Mouse (Mus musculus) lung, postnatal 0 days (tissue): ENCODE measurements around the gene Phka1.

ENCODE experiments used
- CTCF ChIP-seq: IDR thresholded peaks from 2 replicates; pipeline ENCODE4 v1.5.1; 2016; ENCODE audit warnings: antibody characterized with exemption, mild to moderate bottlenecking
- EP300 ChIP-seq: IDR thresholded peaks from 2 replicates; pipeline ENCODE4 v1.6.1; 2016; ENCODE audit warnings: antibody characterized with exemption, mild to moderate bottlenecking, control low read depth

- TF ChIP-seq CTCF: no peak
- no peak for TF ChIP-seq EP300
Measured at GRCm38 (mm10) chrX:102485575-102485974, 158.5 kb downstream of the Phka1 start.
